Mouse (Mus musculus): ENCODE results near the gene Plppr3.
A peak's percentile ranks its signal among the peaks of the same experiment; 100 is the strongest.
"Not testable (repeated sequence)": the region's sequence is repeated elsewhere in the genome, so short reads cannot be mapped to it uniquely, and the experiment has no call there.

Gene Plppr3

GRCm38 (mm10) chr10:79900951-79901410, 26.5 kb upstream of the Plppr3 start:
- DNase-seq (ENCODE audit: low spot score in 2 of 2): peak; percentile 89 to 91

- no peak for DNase-seq (ENCODE audit: low spot score in 2 of 2)
Measured at GRCm38 (mm10) chr10:79897316-79898245, 23.1 kb upstream of the Plppr3 start.

DNA sequence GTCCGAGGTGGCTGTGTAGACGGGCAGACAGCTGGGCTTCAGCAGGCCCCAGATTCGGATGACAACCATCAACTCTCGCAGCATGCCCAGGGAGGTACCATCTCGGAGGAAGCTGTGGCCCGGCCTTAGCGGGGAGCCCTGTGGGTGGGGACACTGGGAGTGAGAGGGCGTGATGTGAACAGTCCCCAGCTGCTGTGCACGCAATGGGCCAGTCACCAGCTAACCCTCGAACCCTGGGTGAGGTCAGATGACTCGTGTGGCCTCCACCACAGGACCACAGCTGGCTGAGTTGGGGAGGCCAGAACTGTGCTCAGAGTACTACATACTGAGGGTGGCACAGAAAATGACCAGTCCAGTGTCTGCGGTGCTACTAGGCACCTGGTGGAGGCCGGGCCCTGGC, 22.4 kb upstream of the Plppr3 start:
- DNase-seq (ENCODE audit: low spot score in 2 of 2): no peak

GRCm38 (mm10) chr10:79896306-79896705, 21.9 kb upstream of the Plppr3 start:
- no peak for DNase-seq (ENCODE audit: low spot score in 2 of 2)

- DNase-seq (ENCODE audit: low spot score in 2 of 2): peak; percentile 55 to 61
Measured at GRCm38 (mm10) chr10:79892451-79893118, 18.2 kb upstream of the Plppr3 start.

- DNase-seq (ENCODE audit: low spot score in 2 of 2): no peak
Measured at GRCm38 (mm10) chr10:79890670-79891069, 16.2 kb upstream of the Plppr3 start, which contains the start of gene Cfd. TSS of gene Cfd (plus strand) at chr10:79890853.

DNA sequence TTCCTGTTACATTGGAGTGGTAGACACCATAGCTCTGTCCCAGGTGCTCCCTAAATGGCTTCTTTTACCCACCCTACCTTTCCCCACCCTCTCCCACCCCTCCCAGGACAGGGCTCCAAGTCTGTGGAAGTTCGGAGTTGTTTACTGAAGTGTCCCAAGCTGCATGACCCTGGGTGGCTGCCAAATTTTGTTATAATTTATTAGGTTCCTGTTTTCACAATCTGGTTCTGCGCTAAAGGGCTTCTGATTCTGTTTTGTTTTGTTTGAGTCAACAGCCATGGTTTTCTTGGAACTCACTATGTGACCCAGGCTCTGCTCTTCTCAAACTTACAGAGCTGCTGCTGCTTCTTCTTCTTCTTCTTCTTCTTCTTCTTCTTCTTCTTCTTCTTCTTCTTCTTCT, 15.0 kb upstream of the Plppr3 start:
- no peak for DNase-seq (ENCODE audit: low spot score in 2 of 2)

DNA sequence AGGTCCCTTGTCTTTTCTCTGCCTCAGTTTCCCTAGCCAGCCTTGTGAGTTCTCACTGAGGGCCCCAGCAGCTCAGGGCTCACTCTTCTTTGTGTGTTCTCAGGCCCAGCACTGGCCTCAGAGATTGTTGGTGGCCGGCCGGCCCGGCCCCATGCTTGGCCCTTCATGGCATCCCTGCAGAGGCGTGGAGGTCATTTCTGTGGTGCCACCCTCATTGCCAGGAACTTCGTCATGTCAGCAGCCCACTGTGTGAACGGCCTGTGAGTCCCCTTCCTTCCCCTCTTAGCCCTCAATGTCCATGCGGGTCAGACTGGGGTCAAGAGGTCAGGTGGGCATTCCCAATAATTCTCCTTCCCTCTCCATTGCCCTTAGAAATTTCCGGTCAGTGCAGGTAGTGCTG, 12.2 kb upstream of the Plppr3 start:
- no peak for DNase-seq (ENCODE audit: low spot score in 2 of 2)

DNA sequence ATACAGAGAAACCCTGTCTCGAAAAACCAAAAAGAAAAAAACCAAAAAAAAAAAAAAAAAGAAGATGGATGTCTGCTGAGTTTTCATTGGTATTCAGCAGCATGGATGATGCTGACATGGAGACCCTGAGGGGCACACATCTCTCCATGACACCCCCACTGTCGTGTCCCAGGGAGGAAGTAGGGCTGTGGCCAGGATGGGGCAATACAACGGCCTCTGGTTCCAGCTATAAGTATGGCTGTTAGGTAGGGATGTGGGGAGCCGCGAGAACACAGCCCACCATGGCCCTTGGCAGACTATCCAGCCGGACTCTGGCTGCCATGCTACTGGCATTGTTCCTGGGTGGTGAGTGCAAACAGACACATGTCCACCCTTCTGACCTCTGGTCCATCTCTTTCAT, 11.6 kb upstream of the Plppr3 start, which contains the start of gene Elane:
Elane (plus strand) TSS at position 194 of the 400 bp plus-strand sequence.
- DNase-seq (ENCODE audit: low spot score in 2 of 2): no peak

DNA sequence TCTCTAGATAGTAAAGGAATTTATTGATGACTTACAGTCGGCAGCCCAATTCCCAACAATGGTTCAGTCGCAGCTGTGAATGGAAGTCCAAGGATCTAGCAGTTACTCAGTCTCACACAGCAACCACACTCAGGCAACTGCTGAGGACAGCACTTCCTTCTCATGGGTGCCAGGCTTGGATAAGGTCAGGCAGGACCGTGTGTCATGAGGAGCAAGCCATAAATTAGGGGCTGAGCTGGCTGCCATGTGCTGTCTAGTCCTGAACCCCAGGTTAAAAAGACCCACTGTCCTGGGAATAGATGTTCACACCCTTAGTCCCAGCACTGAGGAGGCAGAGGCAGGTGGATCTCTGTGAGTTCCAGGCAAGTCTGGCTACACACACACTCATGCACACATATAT, 10.5 kb upstream of the Plppr3 start:
- DNase-seq (ENCODE audit: low spot score in 2 of 2): not testable (repeated sequence)

GRCm38 (mm10) chr10:79884446-79884845, 10.0 kb upstream of the Plppr3 start:
- no peak for DNase-seq (ENCODE audit: low spot score in 2 of 2)

- peak; percentile 59 to 69 for DNase-seq (ENCODE audit: low spot score in 2 of 2)
Measured at GRCm38 (mm10) chr10:79883297-79884084, 9.1 kb upstream of the Plppr3 start.

DNA sequence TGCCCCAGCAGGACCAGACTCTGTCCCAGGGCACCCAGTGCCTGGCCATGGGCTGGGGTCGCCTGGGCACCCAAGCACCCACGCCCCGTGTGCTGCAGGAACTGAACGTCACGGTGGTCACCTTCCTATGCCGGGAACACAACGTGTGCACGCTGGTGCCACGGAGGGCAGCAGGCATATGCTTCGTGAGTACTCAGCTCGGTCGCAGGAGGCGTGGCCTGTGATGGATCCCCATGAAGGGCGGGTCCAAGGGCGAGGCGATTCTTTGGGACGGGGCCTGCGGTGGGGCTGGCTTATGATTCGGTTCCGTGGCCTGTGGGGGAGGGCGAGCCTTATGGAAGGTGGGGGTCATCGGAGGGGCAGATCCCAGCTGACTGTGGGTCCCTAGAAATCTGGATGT, 7.5 kb upstream of the Plppr3 start:
- no peak for DNase-seq (ENCODE audit: low spot score in 2 of 2)

GRCm38 (mm10) chr10:79880721-79881120, 6.3 kb upstream of the Plppr3 start:
- DNase-seq (ENCODE audit: low spot score in 2 of 2): no peak

DNA sequence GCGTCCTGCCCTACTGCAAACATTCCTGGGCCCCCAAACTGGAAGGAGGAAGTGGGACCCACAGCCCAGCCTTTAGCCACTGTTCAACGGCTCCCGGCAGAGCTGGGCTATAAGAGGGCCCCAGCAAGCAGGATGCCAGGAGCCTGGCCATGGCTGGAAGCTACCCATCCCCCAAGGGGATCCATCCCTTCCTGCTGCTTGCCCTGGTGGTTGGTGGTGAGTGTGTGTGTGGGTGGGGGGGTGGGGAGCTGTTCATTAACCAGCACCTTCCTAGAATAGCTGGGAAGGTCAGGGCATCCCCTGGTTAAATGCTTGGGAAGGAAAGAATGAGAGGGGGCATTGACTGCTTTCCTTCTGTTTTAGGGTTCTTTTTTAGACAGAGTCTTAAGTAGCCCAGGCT, 5.1 kb upstream of the Plppr3 start:
- DNase-seq (ENCODE audit: low spot score in 2 of 2): no peak

GRCm38 (mm10) chr10:79877757-79878156, 3.3 kb upstream of the Plppr3 start:
- no peak for DNase-seq (ENCODE audit: low spot score in 2 of 2)

- DNase-seq (ENCODE audit: low spot score in 2 of 2): no peak
Measured at GRCm38 (mm10) chr10:79877174-79877573, 2.7 kb upstream of the Plppr3 start.

- no peak for DNase-seq (ENCODE audit: low spot score in 2 of 2)
Measured at GRCm38 (mm10) chr10:79873715-79874289, 632 bp downstream of the Plppr3 start.

- DNase-seq (ENCODE audit: low spot score in 2 of 2): no peak
Measured at GRCm38 (mm10) chr10:79873313-79873712, 1.1 kb downstream of the Plppr3 start.

DNA sequence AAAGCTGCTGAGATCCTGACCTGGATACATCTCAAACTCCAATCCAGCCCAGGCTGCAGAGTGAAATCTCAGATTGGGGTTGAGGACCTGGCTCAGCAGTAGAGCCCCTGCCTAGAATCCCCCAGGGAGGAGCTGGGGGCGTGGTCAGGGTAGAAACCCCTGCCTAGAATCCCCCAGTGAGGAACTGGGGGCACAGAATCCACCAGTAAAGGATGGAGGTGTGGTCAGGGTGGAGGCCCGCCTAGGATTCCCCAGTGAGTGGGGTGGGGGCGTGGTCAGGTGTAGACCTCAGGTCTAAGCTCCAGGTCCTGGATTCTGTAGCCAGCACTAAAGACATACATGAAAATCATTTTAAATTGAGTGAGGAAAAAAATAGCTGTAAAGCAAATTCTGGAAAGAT, 1.6 kb downstream of the Plppr3 start:
- no peak for DNase-seq (ENCODE audit: low spot score in 2 of 2)

DNA sequence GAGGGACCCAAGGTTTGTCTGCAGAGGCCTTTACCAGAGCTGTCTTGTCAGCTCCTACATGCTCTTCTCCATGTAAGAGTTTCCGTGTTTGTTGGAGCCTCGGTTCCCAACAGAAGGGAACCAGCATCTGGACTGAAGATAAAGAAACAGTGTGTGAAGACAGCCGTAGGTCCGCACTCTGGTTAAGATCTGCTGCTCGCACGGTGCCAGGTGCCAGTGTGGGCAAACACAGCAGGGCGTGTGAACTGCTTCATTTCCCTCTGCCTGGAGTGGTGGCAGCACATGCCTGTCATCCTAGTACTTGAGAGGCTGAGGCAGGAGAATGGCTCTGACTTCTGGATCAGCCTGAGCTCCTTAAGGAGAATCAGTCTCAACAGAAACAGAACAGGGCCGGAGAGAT, 2.6 kb downstream of the Plppr3 start:
- DNase-seq (ENCODE audit: low spot score in 2 of 2): no peak

DNA sequence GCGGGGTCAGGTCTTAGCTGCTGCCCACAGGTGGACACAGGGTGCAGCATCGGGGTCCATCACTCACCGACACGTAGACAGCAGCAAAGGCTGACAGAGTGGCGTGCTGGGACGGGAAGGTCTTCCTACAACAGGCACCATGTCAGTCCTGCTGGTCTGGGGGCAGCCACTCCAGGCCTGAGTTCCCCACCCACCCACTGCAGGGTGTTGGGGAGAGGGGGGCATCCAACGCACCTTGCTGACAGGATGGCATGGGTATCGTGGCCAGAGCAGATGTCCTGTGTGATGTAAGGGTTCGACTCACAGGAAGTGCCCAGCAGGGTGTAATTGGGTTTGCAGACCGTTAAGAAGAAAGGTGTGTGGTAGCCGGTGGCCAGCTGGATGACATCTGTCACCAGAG, 7.8 kb downstream of the Plppr3 start:
- no peak for DNase-seq (ENCODE audit: low spot score in 2 of 2)

Data from right cerebral cortex, postnatal 36 days (tissue).